Mouse (Mus musculus): ENCODE data around the gene 1810049J17Rik. TPM values are rescaled to one million over a fixed set of nuclear protein-coding genes. Genes with fewer than 3 reads are reported as not detected.

The 1810049J17Rik gene
- total and polyA plus RNA-seq, 2 experiments: not detected

- peaks cover 31% of the 10 kb centered on the region for H3K79me2 ChIP-seq (ENCODE audit: control insufficient read depth, insufficient read depth, low read length)
- no peaks in the 10 kb centered on the region for H3K36me3 ChIP-seq (ENCODE audit: control insufficient read depth, insufficient read depth, low read length)
- H3K4me1 ChIP-seq (ENCODE audit: control insufficient read depth, insufficient read depth, low read length): peaks cover 13% of the 10 kb centered on the region
- peak within 1 kb of the TSS; percentile 93 for H3K4me3 ChIP-seq (ENCODE audit: insufficient read depth, low read depth, low read length)
- WGBS: under 1% methylated on average over 71 of the region's 74 CpGs
- TF ChIP-seq CTCF (IDR thresholded peaks at IDR 0.05; ENCODE audit: low read depth, low read length): no peak
- peak; percentile 73; the same call in 1 of the 2 replicates for TF ChIP-seq POLR2A (IDR thresholded peaks at IDR 0.05; ENCODE audit: extremely low read depth, insufficient read depth, low read length)
- DNase-seq (ENCODE audit: extremely low read depth, low read depth, low spot score): peak; percentile 72
- peak within 1 kb of the TSS; percentile 98 for H3K9ac ChIP-seq (ENCODE audit: low read depth, low read length)
- H3K27ac ChIP-seq (replicated peaks; ENCODE audit: insufficient read depth, low read depth, low read length): peak within 1 kb of the TSS; percentile 94
- H3K27me3 ChIP-seq (ENCODE audit: control insufficient read depth, insufficient read depth, low read length): no peaks in the 10 kb centered on the region
These were observed 460 bp downstream of the 1810049J17Rik start, which contains the start of gene Golph3 for GRCm38 (mm10) chr15:12321091-12321787. Golph3 (plus strand) TSS chr15:12321450.

- Histone ChIP-seq H3K4me1 (ENCODE audit: control insufficient read depth, insufficient read depth, low read length) (peaks cover 10% of the 10 kb centered on the region), H3K79me2 (ENCODE audit: control insufficient read depth, insufficient read depth, low read length) (peaks cover 24% of the 10 kb centered on the region), H3K4me3 (ENCODE audit: insufficient read depth, low read depth, low read length) (peak overlapping the region; percentile 93), H3K9ac (ENCODE audit: low read depth, low read length) (peak overlapping the region; percentile 80), H3K27ac (replicated peaks; ENCODE audit: insufficient read depth, low read depth, low read length) (peak overlapping the region; percentile 70), H3K36me3 (ENCODE audit: control insufficient read depth, insufficient read depth, low read length) (no peaks in the 10 kb centered on the region), H3K27me3 (ENCODE audit: control insufficient read depth, insufficient read depth, low read length) (no peaks in the 10 kb centered on the region)
- TF ChIP-seq POLR2A (IDR thresholded peaks at IDR 0.05; ENCODE audit: extremely low read depth, insufficient read depth, low read length): no peak
- TF ChIP-seq CTCF (IDR thresholded peaks at IDR 0.05; ENCODE audit: low read depth, low read length): no peak
- peak; percentile 65 for DNase-seq (ENCODE audit: extremely low read depth, low read depth, low spot score)
- 5% methylated on average over 22 of the region's 22 CpGs for WGBS
These were observed 1.1 kb downstream of the 1810049J17Rik start for GRCm38 (mm10) chr15:12320441-12321090.

GRCm38 (mm10) chr15:12319889-12320288 lies 1.8 kb downstream of the 1810049J17Rik start:
- no peak overlapping the region for H3K9ac ChIP-seq (ENCODE audit: low read depth, low read length)
- H3K36me3 ChIP-seq (ENCODE audit: control insufficient read depth, insufficient read depth, low read length): no peaks in the 10 kb centered on the region
- WGBS: 50% methylated on average over 5 of the region's 5 CpGs
- no peak for TF ChIP-seq POLR2A (IDR thresholded peaks at IDR 0.05; ENCODE audit: extremely low read depth, insufficient read depth, low read length)
- TF ChIP-seq CTCF (IDR thresholded peaks at IDR 0.05; ENCODE audit: low read depth, low read length): no peak
- DNase-seq (ENCODE audit: extremely low read depth, low read depth, low spot score): no peak
- H3K27ac ChIP-seq (replicated peaks; ENCODE audit: insufficient read depth, low read depth, low read length): no peak overlapping the region
- peaks cover 9% of the 10 kb centered on the region; the same call in 1 of the 2 replicates for H3K4me1 ChIP-seq (ENCODE audit: control insufficient read depth, insufficient read depth, low read length)
- H3K27me3 ChIP-seq (ENCODE audit: control insufficient read depth, insufficient read depth, low read length): no peaks in the 10 kb centered on the region
- H3K79me2 ChIP-seq (ENCODE audit: control insufficient read depth, insufficient read depth, low read length): peaks cover 22% of the 10 kb centered on the region
- no peak overlapping the region for H3K4me3 ChIP-seq (ENCODE audit: insufficient read depth, low read depth, low read length)

- no peak overlapping the region for H3K9ac ChIP-seq (ENCODE audit: low read depth, low read length)
- H3K4me1 ChIP-seq (ENCODE audit: control insufficient read depth, insufficient read depth, low read length): peaks cover 3% of the 10 kb centered on the region; the same call in 1 of the 2 replicates
- no peak for DNase-seq (ENCODE audit: extremely low read depth, low read depth, low spot score)
- 81% methylated on average over 8 of the region's 8 CpGs for WGBS
- no peak overlapping the region for H3K4me3 ChIP-seq (ENCODE audit: insufficient read depth, low read depth, low read length)
- H3K27ac ChIP-seq (replicated peaks; ENCODE audit: insufficient read depth, low read depth, low read length): no peak overlapping the region
- H3K27me3 ChIP-seq (ENCODE audit: control insufficient read depth, insufficient read depth, low read length): no peaks in the 10 kb centered on the region
- TF ChIP-seq CTCF (IDR thresholded peaks at IDR 0.05; ENCODE audit: low read depth, low read length) (no peak), POLR2A (IDR thresholded peaks at IDR 0.05; ENCODE audit: extremely low read depth, insufficient read depth, low read length) (no peak)
- H3K36me3 ChIP-seq (ENCODE audit: control insufficient read depth, insufficient read depth, low read length): no peaks in the 10 kb centered on the region
- peaks cover 11% of the 10 kb centered on the region for H3K79me2 ChIP-seq (ENCODE audit: control insufficient read depth, insufficient read depth, low read length)
These were observed 3.2 kb downstream of the 1810049J17Rik start for GRCm38 (mm10) chr15:12318451-12318850.

GRCm38 (mm10) chr15:12317290-12317689 lies 4.4 kb downstream of the 1810049J17Rik start:
- no peaks in the 10 kb centered on the region for H3K4me1 ChIP-seq (ENCODE audit: control insufficient read depth, insufficient read depth, low read length)
- H3K9ac ChIP-seq (ENCODE audit: low read depth, low read length): no peak overlapping the region
- H3K27ac ChIP-seq (replicated peaks; ENCODE audit: insufficient read depth, low read depth, low read length): no peak overlapping the region
- H3K79me2 ChIP-seq (ENCODE audit: control insufficient read depth, insufficient read depth, low read length): peaks cover 8% of the 10 kb centered on the region
- H3K27me3 ChIP-seq (ENCODE audit: control insufficient read depth, insufficient read depth, low read length): no peaks in the 10 kb centered on the region
- WGBS: 79% methylated on average over 5 of the region's 5 CpGs
- TF ChIP-seq CTCF (IDR thresholded peaks at IDR 0.05; ENCODE audit: low read depth, low read length) (no peak), POLR2A (IDR thresholded peaks at IDR 0.05; ENCODE audit: extremely low read depth, insufficient read depth, low read length) (no peak)
- H3K4me3 ChIP-seq (ENCODE audit: insufficient read depth, low read depth, low read length): no peak overlapping the region
- no peaks in the 10 kb centered on the region for H3K36me3 ChIP-seq (ENCODE audit: control insufficient read depth, insufficient read depth, low read length)
- DNase-seq (ENCODE audit: extremely low read depth, low read depth, low spot score): no peak

Data from liver, adult 2 months (tissue).